Mouse (Mus musculus) right cerebral cortex, postnatal 25 days (tissue): Measurements from ENCODE around the gene Tmem35b.
"Not testable (repeated sequence)": the region's sequence is repeated elsewhere in the genome, so short reads cannot be mapped to it uniquely, and the experiment has no call there.

ENCODE experiments used
- DNase-seq: peaks from one replicate; pipeline ENCODE4 v3.0.0; 2022

The Tmem35b gene

GRCm38 (mm10) chr4:127123391-127123790 is at the start of gene Tmem35b:
Tmem35b (plus strand) TSS chr4:127123691.
- no peak for DNase-seq

GRCm38 (mm10) chr4:127074915-127075314 is 48.6 kb upstream of the Tmem35b start:
- no peak for DNase-seq

GRCm38 (mm10) chr4:127076875-127077548 is 46.5 kb upstream of the Tmem35b start, which contains the start of gene Zmym6:
Zmym6 (plus strand) TSS chr4:127077383.
- DNase-seq = peak; percentile 94

- no peak for DNase-seq
These were observed 42.7 kb upstream of the Tmem35b start for GRCm38 (mm10) chr4:127080806-127081205.

- no peak for DNase-seq
These were observed 40.4 kb upstream of the Tmem35b start for GRCm38 (mm10) chr4:127083131-127083530.

GRCm38 (mm10) chr4:127085761-127086160 is 37.7 kb upstream of the Tmem35b start:
- DNase-seq = no peak

GRCm38 (mm10) chr4:127091188-127091587 is 32.3 kb upstream of the Tmem35b start:
- no peak for DNase-seq

- DNase-seq = no peak
These were observed 28.4 kb upstream of the Tmem35b start for GRCm38 (mm10) chr4:127095090-127095489.

GRCm38 (mm10) chr4:127099552-127099951 is 23.9 kb upstream of the Tmem35b start:
- DNase-seq = not testable (repeated sequence)

- no peak for DNase-seq
These were observed 15.9 kb upstream of the Tmem35b start for GRCm38 (mm10) chr4:127107566-127107965.

GRCm38 (mm10) chr4:127110570-127110969 is 12.9 kb upstream of the Tmem35b start:
- DNase-seq = no peak

- DNase-seq = no peak
These were observed 840 bp downstream of the Tmem35b start for GRCm38 (mm10) chr4:127124331-127124730.

GRCm38 (mm10) chr4:127125834-127126463 is 2.5 kb downstream of the Tmem35b start:
- DNase-seq = peak; percentile 42

GRCm38 (mm10) chr4:127134687-127135086 is 11.2 kb downstream of the Tmem35b start:
- no peak for DNase-seq

- no peak for DNase-seq
These were observed 14.1 kb downstream of the Tmem35b start for GRCm38 (mm10) chr4:127137591-127137990.

- no peak for DNase-seq
These were observed 15.0 kb downstream of the Tmem35b start for GRCm38 (mm10) chr4:127138486-127138885.

GRCm38 (mm10) chr4:127150031-127150430 is 26.5 kb downstream of the Tmem35b start:
- DNase-seq = no peak

- DNase-seq = no peak
These were observed 29.9 kb downstream of the Tmem35b start for GRCm38 (mm10) chr4:127153345-127153744.

GRCm38 (mm10) chr4:127155757-127156156 is 32.3 kb downstream of the Tmem35b start:
- DNase-seq = no peak

- DNase-seq = no peak
These were observed 34.3 kb downstream of the Tmem35b start for GRCm38 (mm10) chr4:127157746-127158145.

- no peak for DNase-seq
These were observed 40.4 kb downstream of the Tmem35b start for GRCm38 (mm10) chr4:127163926-127164325.

- DNase-seq = no peak
These were observed 43.6 kb downstream of the Tmem35b start for GRCm38 (mm10) chr4:127167096-127167495.

GRCm38 (mm10) chr4:127167731-127168130 is 44.2 kb downstream of the Tmem35b start:
- no peak for DNase-seq

GRCm38 (mm10) chr4:127168211-127168913 is 44.9 kb downstream of the Tmem35b start:
- DNase-seq = peak; percentile 77
